Mouse (Mus musculus): ENCODE data around the gene Syn3.
"Not testable (repeated sequence)": the region's sequence is repeated elsewhere in the genome, so short reads cannot be mapped to it uniquely, and the experiment has no call there.

Syn3 gene

GRCm38 (mm10) chr10:86468612-86469546 is 29.8 kb downstream of the Syn3 start:
- no peak for DNase-seq

- peak; percentile 83 for DNase-seq
These were observed 35.0 kb downstream of the Syn3 start for GRCm38 (mm10) chr10:86463538-86464199.

- no peak for DNase-seq
These were observed 39.1 kb downstream of the Syn3 start for GRCm38 (mm10) chr10:86459643-86460042.

GRCm38 (mm10) chr10:86457665-86458209 is 41.0 kb downstream of the Syn3 start:
- DNase-seq = no peak

GRCm38 (mm10) chr10:86457195-86457594 is 41.5 kb downstream of the Syn3 start:
- no peak for DNase-seq

GRCm38 (mm10) chr10:86455296-86456055 is 43.2 kb downstream of the Syn3 start:
- no peak for DNase-seq

GRCm38 (mm10) chr10:86452326-86452995 is 46.2 kb downstream of the Syn3 start:
- DNase-seq = peak; percentile 64

GRCm38 (mm10) chr10:86451294-86451693 is 47.4 kb downstream of the Syn3 start:
- DNase-seq = no peak

- DNase-seq = no peak
These were observed 52.0 kb downstream of the Syn3 start for GRCm38 (mm10) chr10:86446649-86447048.

GRCm38 (mm10) chr10:86445207-86445606 is 53.5 kb downstream of the Syn3 start:
- DNase-seq = no peak

GRCm38 (mm10) chr10:86444665-86445064 is 54.0 kb downstream of the Syn3 start:
- DNase-seq = no peak

- DNase-seq = no peak
These were observed 56.9 kb downstream of the Syn3 start for GRCm38 (mm10) chr10:86441765-86442164.

- no peak for DNase-seq
These were observed 59.1 kb downstream of the Syn3 start for GRCm38 (mm10) chr10:86439640-86440039.

- no peak for DNase-seq
These were observed 61.4 kb downstream of the Syn3 start for GRCm38 (mm10) chr10:86437294-86437693.

GRCm38 (mm10) chr10:86435006-86435405 is 63.7 kb downstream of the Syn3 start:
- not testable (repeated sequence) for DNase-seq

GRCm38 (mm10) chr10:86429651-86430050 is 69.0 kb downstream of the Syn3 start:
- DNase-seq = no peak

GRCm38 (mm10) chr10:86427956-86428355 is 70.7 kb downstream of the Syn3 start:
- no peak for DNase-seq

- no peak for DNase-seq
These were observed 72.8 kb downstream of the Syn3 start for GRCm38 (mm10) chr10:86425690-86426530.

- no peak for DNase-seq
These were observed 76.8 kb downstream of the Syn3 start for GRCm38 (mm10) chr10:86421731-86422370.

GRCm38 (mm10) chr10:86418931-86419330 is 79.8 kb downstream of the Syn3 start:
- peak; percentile 43 for DNase-seq

GRCm38 (mm10) chr10:86418345-86418744 is 80.4 kb downstream of the Syn3 start:
- peak; percentile 11 for DNase-seq

All from cerebellum, adult 8-10 months (tissue).